Mouse (Mus musculus): ENCODE measurements at regions not wholly inside any gene's neighbourhood (a gene's known extent, or its start where the extent isn't known, plus 50 kb on each side); places are given as distances from the start of the nearest gene placed in this dataset.
A peak's percentile ranks its signal among the peaks of the same experiment; 100 is the strongest.

DNA sequence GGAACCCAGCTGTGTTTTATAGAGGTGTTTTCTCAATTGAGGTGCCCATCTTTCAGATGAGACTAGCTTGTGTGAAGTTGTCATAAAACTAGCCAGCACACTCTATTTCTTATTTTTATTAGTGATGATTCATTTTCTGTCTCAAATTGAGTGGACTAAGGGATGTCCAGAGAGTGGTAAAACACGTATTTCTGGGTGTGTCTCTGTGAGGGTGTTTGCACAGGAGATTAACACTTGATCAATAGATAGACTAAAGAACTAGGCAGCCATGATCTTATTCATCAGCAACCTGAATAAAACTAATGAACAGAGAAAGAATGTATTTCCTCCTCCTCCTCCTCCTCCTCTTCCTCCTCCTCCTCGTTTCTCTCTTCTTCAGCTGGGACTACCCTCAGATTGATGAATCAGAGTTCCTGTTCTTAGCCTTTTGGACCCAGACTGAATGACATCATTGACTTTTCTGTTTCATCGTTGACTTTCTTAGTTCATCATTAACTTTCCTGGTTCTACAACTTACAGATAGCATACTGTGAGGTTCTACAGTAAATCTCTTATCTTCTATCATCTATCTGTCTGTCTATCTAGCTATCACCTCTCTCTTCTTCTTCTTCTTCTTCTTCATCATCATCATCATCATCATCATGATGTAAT, 70.0 kb upstream of the Raph1 start:
- H3K9me3 ChIP-seq (ENCODE audit: low read depth, low read length), result no peaks in the 10 kb centered on the region
- no peak for TF ChIP-seq CTCF (IDR thresholded peaks at IDR 0.05; ENCODE audit: low read depth)
- H3K27ac ChIP-seq (ENCODE audit: low read depth), result no peak overlapping the region
- DNase-seq, result no peak
- no peak overlapping the region for H3K9ac ChIP-seq
- H3K4me2 ChIP-seq, result no peak overlapping the region
- no peaks in the 10 kb centered on the region for H3K36me3 ChIP-seq (ENCODE audit: insufficient read depth)
- WGBS, result 57% methylated on average over 3 of the region's 3 CpGs
- no peaks in the 10 kb centered on the region for H3K4me1 ChIP-seq (ENCODE audit: insufficient read depth)
- no peaks in the 10 kb centered on the region for H3K27me3 ChIP-seq (ENCODE audit: insufficient read depth, low read length)
- H3K4me3 ChIP-seq (ENCODE audit: low read depth, low read length), result no peak overlapping the region
- no peak for ATAC-seq (ENCODE audit: insufficient read depth)

DNA sequence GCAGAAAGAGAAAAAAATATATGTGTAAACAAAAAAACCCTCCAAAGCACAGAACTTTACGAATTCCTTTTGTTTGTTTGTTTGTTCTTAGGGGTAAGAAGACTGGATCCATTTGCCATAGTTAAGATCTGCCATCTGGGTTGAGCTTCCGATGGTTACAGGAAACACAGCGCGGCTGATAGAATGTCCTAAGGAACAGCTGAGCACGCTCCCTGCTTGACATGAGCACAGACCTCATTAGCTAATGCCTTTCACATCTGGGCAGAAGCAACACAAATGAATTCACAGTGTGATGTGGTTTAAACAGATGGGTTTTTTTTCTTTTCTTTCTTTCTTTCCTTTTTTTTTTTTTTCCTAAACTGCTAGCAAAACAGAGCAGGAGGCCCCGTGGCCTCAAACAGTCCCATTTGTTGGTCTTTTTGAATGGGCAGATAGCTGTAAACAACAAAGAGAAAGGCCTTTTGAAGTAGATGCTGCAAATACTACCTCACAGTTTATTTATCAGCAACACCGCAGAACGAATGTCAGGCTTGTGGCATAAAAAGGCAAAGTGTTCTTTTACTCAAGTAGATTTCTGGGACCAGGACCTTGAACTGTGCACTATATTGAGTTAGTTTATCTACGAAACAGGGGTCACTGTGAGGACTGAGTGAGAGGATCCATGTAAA, 61.0 kb upstream of the Raph1 start:
- no peaks in the 10 kb centered on the region for H3K9me3 ChIP-seq (ENCODE audit: low read depth, low read length)
- peak; percentile 83; the same call in 1 of the 2 replicates for ATAC-seq (ENCODE audit: insufficient read depth)

DNA sequence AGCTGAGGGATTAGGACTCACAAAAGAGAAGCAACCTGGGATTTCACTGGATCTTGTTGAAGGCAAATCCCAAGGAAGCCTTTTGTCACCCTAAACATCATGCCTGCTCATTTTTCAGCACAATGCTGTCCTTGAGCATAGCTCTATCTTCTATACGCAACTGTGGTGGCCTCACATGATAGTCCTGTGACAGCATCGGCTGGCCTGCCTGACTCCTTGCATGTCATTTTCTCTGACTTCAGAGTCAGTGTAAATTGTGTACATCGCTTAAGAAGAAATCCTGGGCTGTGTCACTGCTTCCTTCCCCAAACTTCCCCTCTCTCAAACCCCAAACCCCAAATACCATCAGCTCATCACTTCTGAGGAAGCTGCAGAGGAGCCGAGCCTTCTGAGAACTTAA, 60.5 kb upstream of the Raph1 start:
- ATAC-seq (ENCODE audit: insufficient read depth), result peak; percentile 49; the same call in 1 of the 2 replicates
- 42% methylated on average over 4 of the region's 4 CpGs for whole genome bisulfite sequencing
- H3K4me1 ChIP-seq (ENCODE audit: insufficient read depth), result no peaks in the 10 kb centered on the region

More for the DNA sequence above, 61.0 kb upstream of the Raph1 start:
- Histone ChIP-seq H3K36me3 (ENCODE audit: insufficient read depth) (no peaks in the 10 kb centered on the region), H3K4me3 (ENCODE audit: low read depth, low read length) (no peak overlapping the region), H3K27me3 (ENCODE audit: insufficient read depth, low read length) (no peaks in the 10 kb centered on the region), H3K27ac (ENCODE audit: low read depth) (no peak overlapping the region), H3K9ac (no peak overlapping the region), H3K4me1 (ENCODE audit: insufficient read depth) (no peaks in the 10 kb centered on the region), H3K4me2 (peak overlapping the region; percentile 2; the same call in 1 of the 2 replicates)
- WGBS, result 24% methylated on average over 9 of the region's 9 CpGs
- peak; percentile 79 for DNase-seq
- no peak for TF ChIP-seq CTCF (IDR thresholded peaks at IDR 0.05; ENCODE audit: low read depth)

DNA sequence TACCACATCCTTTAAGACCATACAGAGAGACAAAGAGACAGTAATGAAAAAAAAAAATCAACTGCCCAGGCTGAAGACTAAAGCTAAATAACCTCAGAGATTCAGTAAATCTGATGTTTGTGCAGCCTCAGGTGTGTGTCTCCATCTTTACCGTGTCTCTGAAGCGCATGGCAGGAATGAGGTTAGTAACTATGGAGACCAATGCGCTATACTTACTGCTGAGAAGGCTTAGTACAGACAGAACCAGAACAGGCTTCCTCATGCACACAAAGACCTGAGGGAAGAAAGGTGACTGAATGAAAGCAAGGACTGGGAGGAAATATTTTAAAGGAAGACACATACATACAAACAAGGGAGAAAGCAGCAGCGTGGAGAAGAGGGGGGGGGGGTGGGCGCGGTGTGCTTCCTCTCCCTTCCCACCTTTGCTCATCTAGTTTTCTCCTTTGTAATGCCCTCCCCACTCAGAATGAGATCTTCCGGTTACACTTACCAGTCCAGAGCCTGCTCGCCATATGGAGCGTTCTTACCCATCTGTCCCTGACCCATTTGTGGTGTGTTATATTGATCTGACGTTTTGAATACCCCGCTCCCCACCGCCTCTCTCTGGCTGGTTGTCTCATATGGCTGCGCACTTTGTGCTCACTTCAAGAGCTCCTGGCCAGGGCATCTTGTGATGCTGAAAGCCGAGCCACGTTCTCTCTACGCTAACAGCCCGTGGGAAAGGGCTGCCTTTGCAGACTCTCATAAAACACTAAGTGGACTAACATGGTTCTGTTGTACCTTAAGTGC, 59.0 kb upstream of the Raph1 start:
- Histone ChIP-seq H3K4me2 (no peak overlapping the region), H3K4me1 (ENCODE audit: insufficient read depth) (no peaks in the 10 kb centered on the region), H3K9ac (no peak overlapping the region), H3K9me3 (ENCODE audit: low read depth, low read length) (no peaks in the 10 kb centered on the region), H3K27ac (ENCODE audit: low read depth) (no peak overlapping the region), H3K4me3 (ENCODE audit: low read depth, low read length) (no peak overlapping the region), H3K36me3 (ENCODE audit: insufficient read depth) (no peaks in the 10 kb centered on the region), H3K27me3 (ENCODE audit: insufficient read depth, low read length) (no peaks in the 10 kb centered on the region)
- TF ChIP-seq CTCF (IDR thresholded peaks at IDR 0.05; ENCODE audit: low read depth), result no peak
- 75% methylated on average over 15 of the region's 17 CpGs for WGBS
- DNase-seq (no peak), ATAC-seq (ENCODE audit: insufficient read depth) (no peak)

More for the DNA sequence above, 60.5 kb upstream of the Raph1 start:
- H3K27me3 ChIP-seq (ENCODE audit: insufficient read depth, low read length), result no peaks in the 10 kb centered on the region
- DNase-seq, result no peak
- no peak overlapping the region for H3K9ac ChIP-seq
- peak overlapping the region; percentile 2; the same call in 1 of the 2 replicates for H3K4me2 ChIP-seq
- TF ChIP-seq CTCF (IDR thresholded peaks at IDR 0.05; ENCODE audit: low read depth), result no peak
- no peak overlapping the region for H3K27ac ChIP-seq (ENCODE audit: low read depth)
- no peak overlapping the region for H3K4me3 ChIP-seq (ENCODE audit: low read depth, low read length)
- no peaks in the 10 kb centered on the region for H3K9me3 ChIP-seq (ENCODE audit: low read depth, low read length)
- no peaks in the 10 kb centered on the region for H3K36me3 ChIP-seq (ENCODE audit: insufficient read depth)

DNA sequence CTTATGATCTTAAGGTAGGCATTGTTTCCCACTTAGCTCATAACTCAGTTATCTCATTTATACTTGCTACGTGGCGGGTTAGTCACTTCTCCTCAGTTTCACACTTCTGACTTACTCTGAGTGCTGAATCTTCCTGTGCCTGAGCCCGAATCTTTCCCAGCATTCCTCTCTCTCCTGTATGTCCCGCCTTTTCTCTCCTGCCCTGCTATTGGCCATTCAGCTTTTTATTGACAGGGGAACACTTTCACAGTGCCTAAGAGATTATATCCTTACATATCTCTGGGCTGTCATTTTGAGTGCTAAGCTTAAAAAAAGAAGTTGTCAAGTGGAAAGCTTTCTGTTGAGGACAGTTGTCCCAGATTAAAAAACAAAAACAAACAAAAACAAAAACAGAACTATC, 57.3 kb upstream of the Raph1 start:
- no peak overlapping the region for H3K4me2 ChIP-seq
- no peak overlapping the region for H3K9ac ChIP-seq
- H3K36me3 ChIP-seq (ENCODE audit: insufficient read depth), result no peaks in the 10 kb centered on the region
- DNase-seq, result no peak
- no peaks in the 10 kb centered on the region for H3K9me3 ChIP-seq (ENCODE audit: low read depth, low read length)
- WGBS, result 78% methylated on average over 4 of the region's 4 CpGs
- H3K27ac ChIP-seq (ENCODE audit: low read depth), result no peak overlapping the region
- TF ChIP-seq CTCF (IDR thresholded peaks at IDR 0.05; ENCODE audit: low read depth), result no peak
- no peak overlapping the region for H3K4me3 ChIP-seq (ENCODE audit: low read depth, low read length)
- H3K4me1 ChIP-seq (ENCODE audit: insufficient read depth), result no peaks in the 10 kb centered on the region
- no peaks in the 10 kb centered on the region for H3K27me3 ChIP-seq (ENCODE audit: insufficient read depth, low read length)
- ATAC-seq (ENCODE audit: insufficient read depth), result no peak

DNA sequence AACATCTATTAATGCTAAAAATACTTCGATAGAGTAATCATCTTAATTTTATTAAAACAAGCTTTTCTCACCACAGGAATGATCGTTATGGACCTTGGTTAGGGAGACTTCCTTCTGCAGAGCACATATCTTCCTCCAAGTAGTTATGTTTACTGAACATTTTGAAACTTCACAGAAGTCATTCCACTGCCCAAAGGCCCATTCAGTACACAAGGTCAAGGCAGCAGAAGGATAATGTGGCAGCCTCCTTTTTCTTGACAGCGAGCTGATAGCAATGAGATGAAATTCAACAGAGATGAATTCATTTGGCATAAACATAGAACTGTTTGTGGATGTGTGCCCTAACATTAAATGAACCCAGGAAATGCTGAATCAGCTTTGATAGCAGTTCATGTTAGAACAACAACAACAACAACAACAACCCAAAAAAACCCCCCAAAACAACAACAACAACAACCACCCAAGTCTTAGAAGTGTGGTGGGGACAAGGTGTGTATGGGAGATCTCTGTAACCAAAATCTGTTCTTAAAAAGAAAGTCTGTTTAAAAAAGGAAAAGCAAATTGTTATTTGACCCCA, 56.6 kb upstream of the Raph1 start:
- Histone ChIP-seq H3K36me3 (ENCODE audit: insufficient read depth) (no peaks in the 10 kb centered on the region), H3K4me1 (ENCODE audit: insufficient read depth) (no peaks in the 10 kb centered on the region), H3K9me3 (ENCODE audit: low read depth, low read length) (no peaks in the 10 kb centered on the region), H3K4me2 (no peak overlapping the region), H3K9ac (no peak overlapping the region), H3K27me3 (ENCODE audit: insufficient read depth, low read length) (no peaks in the 10 kb centered on the region), H3K4me3 (ENCODE audit: low read depth, low read length) (no peak overlapping the region), H3K27ac (ENCODE audit: low read depth) (no peak overlapping the region)
- no peak for DNase-seq
- ATAC-seq (ENCODE audit: insufficient read depth), result no peak
- 66% methylated on average over 3 of the region's 3 CpGs for WGBS
- no peak for TF ChIP-seq CTCF (IDR thresholded peaks at IDR 0.05; ENCODE audit: low read depth)

DNA sequence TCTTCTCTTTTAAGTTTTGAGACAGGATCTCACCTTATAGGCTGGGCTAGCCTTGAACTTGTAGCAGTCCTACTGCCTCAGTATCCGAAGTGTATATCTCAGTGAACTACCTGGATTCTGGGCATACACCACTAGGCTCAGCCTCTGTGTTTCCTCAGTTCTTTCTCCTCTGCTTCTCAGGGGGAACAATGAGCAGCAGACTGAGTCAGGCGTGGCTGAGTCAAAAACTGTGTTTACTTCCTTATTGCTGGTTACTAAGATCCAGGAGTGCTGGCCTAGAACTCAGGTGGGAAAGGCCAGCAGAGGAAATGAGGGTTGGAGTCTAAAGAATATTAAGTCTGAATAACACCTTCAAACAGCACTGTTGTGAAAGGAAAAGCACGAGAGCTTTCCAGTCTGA, 54.9 kb upstream of the Raph1 start:
- Histone ChIP-seq H3K9me3 (ENCODE audit: low read depth, low read length) (no peaks in the 10 kb centered on the region), H3K9ac (no peak overlapping the region), H3K27ac (ENCODE audit: low read depth) (no peak overlapping the region), H3K4me3 (ENCODE audit: low read depth, low read length) (no peak overlapping the region), H3K27me3 (ENCODE audit: insufficient read depth, low read length) (no peaks in the 10 kb centered on the region), H3K36me3 (ENCODE audit: insufficient read depth) (no peaks in the 10 kb centered on the region), H3K4me2 (no peak overlapping the region), H3K4me1 (ENCODE audit: insufficient read depth) (no peaks in the 10 kb centered on the region)
- no peak for TF ChIP-seq CTCF (IDR thresholded peaks at IDR 0.05; ENCODE audit: low read depth)
- no peak for DNase-seq
- 68% methylated on average over 3 of the region's 3 CpGs for WGBS
- ATAC-seq (ENCODE audit: insufficient read depth), result no peak
